18 mouse cellular contexts compared by ENCODE assay signal in the genomic region with DNA sequence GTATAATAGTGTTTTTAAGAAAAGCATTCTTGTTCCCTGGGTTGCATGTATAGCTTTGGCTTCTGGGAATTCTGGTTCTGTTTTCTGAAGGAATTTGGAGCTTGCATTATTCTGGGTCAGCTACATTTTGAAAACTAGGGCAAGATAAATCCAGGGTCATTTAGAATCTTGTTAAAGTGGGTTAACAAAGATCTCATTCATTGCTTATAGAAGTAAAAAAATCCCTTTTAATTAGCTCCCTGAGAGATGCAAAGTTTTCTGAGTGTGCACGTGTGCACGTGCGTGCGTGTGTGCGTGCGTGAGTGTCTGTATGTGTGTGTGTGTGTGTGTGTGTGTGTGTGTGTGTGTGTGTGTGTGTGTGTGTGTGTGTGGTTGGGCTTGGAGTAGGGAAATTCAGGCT.
"Had no signal": no experiment of that assay in that cellular context is flagged by ENCODE, and none has a peak within 500 bp of the region (broad histone marks: within the 10 kb centered on the region; RNA-seq: fewer than 3 reads in every experiment).

No protein-coding gene starts in this region.

- H3K9me3 ChIP-seq: limb, embryonic 15.5 days; midbrain, embryonic 12.5 days; midbrain, embryonic 15.5 days; neural tube, embryonic 12.5 days; neural tube, embryonic 15.5 days had no signal

- H3K4me2 ChIP-seq: limb, embryonic 15.5 days; liver, embryonic 11.5 days; midbrain, embryonic 12.5 days; midbrain, embryonic 15.5 days; neural tube, embryonic 12.5 days; neural tube, embryonic 15.5 days had no signal

- H3K4me3 ChIP-seq: layer of hippocampus, adult 2 months; limb, embryonic 15.5 days; midbrain, embryonic 12.5 days; midbrain, embryonic 15.5 days; neural tube, embryonic 12.5 days; neural tube, embryonic 15.5 days had no signal

- H3K4me1 ChIP-seq: limb, embryonic 15.5 days; midbrain, embryonic 15.5 days; neural tube, embryonic 12.5 days; neural tube, embryonic 15.5 days had no signal

- DNase-seq: kidney, adult 18-20 months; kidney, adult 9 months; kidney, postnatal 14 days; kidney, postnatal 4 days; layer of hippocampus, adult 9-11 months; liver, postnatal 0 days; lung, embryonic 14.5 days; thymus, postnatal 36 days had no signal

- H3K27me3 ChIP-seq: limb, embryonic 15.5 days; midbrain, embryonic 12.5 days; midbrain, embryonic 15.5 days; neural tube, embryonic 12.5 days; neural tube, embryonic 15.5 days had no signal

- ATAC-seq: liver, postnatal 0 days; lung, postnatal 0 days; midbrain, embryonic 15.5 days had no signal

- H3K9ac ChIP-seq: limb, embryonic 15.5 days; liver, embryonic 14.5 days; liver, postnatal 0 days; lung, embryonic 14.5 days; midbrain, embryonic 12.5 days; midbrain, embryonic 15.5 days; neural tube, embryonic 12.5 days; neural tube, embryonic 15.5 days had no signal

- H3K36me3 ChIP-seq: limb, embryonic 15.5 days; midbrain, embryonic 12.5 days; midbrain, embryonic 15.5 days; neural tube, embryonic 12.5 days; neural tube, embryonic 15.5 days had no signal

- H3K27ac ChIP-seq: limb, embryonic 15.5 days; liver, embryonic 14.5 days; macrophage; midbrain, embryonic 12.5 days; midbrain, embryonic 15.5 days; neural tube, embryonic 12.5 days; neural tube, embryonic 15.5 days had no signal
